Mouse (Mus musculus): Measurements from ENCODE around the gene Bak1. TPM values are rescaled to one million over a fixed set of nuclear protein-coding genes. Genes with fewer than 3 reads are reported as not detected.
"Not testable (repeated sequence)": the region's sequence is repeated elsewhere in the genome, so short reads cannot be mapped to it uniquely, and the experiment has no call there.

Gene Bak1
- total RNA-seq, 2 experiments from 2014 or later: 30.6 to 36.0 TPM

DNA sequence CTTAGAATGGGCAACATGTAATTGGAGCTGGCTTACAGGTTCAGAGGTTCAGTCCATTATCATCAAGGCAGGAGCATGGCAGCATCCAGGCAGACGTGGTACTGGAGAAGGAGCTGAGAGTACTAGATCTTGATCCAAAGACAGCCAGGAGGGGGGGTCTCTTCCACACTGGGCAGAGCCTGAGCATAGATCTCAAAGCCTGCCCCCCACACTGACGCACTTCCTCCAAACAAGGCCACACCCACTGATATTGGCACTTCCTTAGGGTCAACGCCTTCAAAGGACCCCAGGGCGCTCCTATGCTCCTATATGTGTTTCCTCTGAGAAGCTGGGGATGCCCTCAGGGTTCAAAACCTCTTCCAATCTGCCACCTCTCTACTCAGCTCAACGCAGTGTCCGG is 33.8 kb downstream of the Bak1 start:
- no peak for DNase-seq
- intact Hi-C loops (cut with DNase I): no loop called here

DNA sequence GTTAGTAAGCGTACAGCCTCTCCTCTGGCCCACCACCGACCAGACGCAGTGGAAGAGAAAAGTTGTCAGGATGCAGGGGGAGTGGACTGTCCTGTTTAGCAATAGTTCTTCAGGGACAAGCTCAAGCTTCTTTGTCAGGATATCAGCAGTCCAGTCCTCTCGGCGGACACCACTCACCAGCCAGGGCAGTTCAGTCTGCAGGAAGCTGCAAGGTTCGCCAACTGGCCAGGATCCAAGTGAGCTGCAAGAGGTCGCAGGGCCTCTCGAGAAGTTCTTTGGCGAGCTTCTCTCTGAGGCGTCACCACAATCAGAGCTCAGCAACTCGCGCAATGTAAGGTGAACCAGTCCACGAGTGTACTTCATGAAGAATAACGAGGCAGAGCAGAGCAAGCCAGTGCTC is 34.4 kb downstream of the Bak1 start:
- DNase-seq: peak; percentile 78 to 84
- intact Hi-C loops (cut with DNase I): no loop called here

DNA sequence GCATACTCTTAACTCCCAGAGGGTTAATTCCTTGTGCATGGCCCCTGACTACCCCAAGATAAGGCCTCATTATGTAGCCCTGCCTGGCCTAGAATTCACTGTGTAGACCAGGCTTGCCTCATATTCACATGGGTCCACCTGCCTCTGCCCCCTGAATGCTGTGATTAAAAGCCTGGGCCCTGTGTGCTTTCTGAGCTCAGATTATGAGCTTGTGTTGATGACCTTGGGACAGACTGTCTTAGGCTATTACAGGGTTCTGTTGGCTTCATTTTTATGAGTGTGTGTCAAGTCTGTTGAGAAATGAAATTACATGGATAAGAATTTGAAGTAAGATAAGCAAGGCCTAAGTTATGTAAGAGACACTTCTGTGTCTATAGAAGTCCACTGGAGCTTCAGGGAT is 38.3 kb downstream of the Bak1 start:
- intact Hi-C loops (cut with DNase I): no loop called here
- no peak for DNase-seq

DNA sequence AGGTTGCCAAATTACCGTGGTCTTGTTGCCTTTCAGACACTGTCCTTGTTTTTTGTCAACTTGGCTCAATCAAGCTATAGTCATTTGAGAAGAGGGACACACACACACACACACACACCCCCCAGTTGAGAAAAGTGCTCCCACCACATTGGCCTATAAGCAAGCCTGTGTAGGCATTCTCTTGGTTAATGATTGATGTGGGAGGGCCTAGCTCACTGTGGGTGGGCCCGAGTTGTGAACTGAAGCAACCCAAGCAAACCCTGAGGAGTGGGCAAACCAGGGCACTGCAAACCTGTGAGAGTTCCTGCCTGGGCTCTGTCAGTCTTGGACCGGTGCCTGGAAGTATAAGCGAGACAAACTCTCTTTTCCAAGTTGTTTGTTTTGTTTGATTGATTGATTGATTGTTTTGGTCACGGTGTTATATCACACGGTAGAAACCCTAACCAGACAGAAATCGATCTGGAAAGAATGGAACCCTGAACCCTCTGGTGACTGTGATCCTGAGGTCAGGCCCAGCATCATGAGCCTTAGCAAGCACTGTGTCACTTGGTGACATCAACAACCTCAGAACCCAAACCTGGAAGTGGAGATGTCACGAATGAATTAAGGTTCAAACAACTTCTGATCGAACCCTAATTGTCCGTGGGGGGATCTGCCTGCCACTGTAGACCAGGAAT is 43.2 kb downstream of the Bak1 start:
- intact Hi-C loops (cut with DNase I): no loop called here
- DNase-seq: no peak

DNA sequence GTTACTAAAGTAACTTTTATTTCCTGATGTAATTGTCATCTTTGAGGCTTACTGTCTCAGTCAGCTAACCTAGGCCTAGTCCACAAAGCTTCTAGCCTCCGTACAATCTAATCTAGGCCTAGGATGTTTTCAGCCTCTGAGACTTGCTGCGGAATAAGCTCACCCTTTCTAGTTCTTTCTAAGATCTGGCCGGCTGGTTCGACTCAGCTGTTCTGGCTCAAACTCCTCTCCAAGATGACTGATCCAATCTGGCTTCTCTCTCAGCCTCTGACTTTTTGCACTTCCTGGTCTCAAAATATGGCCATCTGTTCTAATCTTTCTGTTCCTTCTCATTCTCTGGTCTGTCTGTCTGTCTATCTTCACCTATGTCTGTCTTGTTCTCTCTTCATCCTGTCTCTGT is 45.4 kb downstream of the Bak1 start:
- peak in 1 of 2 experiments; percentile 24 for DNase-seq
- intact Hi-C loops (cut with DNase I): no loop called here

DNA sequence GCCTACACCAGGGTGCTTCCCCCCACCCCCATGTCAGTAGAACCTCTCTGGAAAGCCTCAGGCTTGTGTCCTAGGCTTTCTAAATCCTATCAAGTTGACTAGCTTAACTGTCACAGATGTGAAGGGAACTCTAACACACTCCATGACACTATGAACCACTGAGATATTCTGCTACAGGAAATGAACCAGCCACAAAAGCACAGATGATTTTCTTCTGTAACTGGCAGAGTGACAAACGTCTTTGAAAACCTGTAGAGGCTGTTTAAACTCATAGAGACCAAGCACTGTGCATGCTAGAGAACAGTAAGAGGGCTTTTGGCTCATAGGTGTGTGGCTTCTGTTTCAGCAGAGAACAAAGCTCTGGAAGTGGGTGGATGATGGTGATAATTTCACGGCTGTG is 47.8 kb downstream of the Bak1 start:
- intact Hi-C loops (cut with DNase I): no loop called here
- no peak for DNase-seq

DNA sequence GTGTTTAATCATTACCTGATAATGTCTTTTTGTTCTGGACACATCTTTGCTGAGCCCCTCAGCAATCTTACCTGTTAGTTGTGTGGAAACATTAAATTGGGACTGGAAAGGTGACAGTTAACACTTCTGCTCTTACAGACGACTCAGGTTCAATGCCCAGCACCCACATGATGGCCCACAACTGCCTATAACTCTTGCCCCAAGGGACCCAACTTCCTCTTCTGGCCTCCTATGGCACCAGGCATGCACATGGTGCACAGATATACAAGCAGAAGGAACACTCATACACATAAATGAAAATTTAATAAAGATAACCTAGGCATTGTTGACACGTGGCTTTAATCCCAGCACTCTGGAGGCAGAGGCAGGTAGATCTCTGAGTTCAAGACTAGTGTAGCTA is 49.4 kb downstream of the Bak1 start:
- intact Hi-C loops (cut with DNase I): loop anchor here (10.0 kb wide), 1 partner anchor 65 kb away; the partner anchor contains the start of gene Kifc5b
- no peak for DNase-seq

DNA sequence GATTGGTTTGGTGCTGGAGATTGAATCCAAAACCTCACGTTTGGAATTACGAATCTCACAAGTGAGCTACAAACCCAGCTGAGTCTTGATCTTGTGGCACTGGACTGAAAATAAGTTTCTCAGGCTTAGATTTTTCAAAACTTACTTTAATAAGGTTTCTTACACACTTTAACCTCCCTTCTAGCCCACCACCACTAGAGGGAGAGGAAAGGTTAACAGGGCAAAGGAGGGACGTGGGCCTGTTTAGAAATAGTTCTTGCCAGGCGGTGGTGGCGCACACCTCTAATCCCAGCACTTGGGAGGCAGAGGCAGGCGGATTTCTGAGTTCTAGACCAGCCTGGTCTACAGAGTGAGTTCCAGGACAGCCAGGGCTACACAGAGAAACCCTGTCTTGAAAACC is 51.5 kb downstream of the Bak1 start:
- DNase-seq: not testable (repeated sequence)
- intact Hi-C loops (cut with DNase I): loop anchor here (10.0 kb wide), 1 partner anchor 63 kb away; the partner anchor contains the start of gene Kifc5b

DNA sequence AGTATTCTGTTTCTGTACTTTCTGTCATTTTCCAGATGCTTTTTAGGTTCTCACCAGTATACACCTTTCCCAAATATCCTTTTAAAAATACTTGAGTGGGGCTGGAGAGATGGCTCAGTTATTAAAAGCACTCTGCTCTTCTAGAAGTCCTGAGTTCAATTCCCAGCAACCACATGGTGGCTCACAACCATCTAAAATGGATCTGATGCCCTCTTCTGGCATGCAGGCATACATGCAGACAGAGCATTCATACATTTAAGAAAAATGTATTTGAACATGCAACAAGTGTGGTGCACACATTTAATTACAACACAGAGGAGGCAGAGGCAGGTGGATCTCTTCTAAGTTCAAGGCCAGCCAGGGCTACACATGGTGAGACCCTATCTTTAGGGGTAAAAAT is 53.4 kb downstream of the Bak1 start:
- no peak for DNase-seq
- intact Hi-C loops (cut with DNase I): loop anchor here (10.0 kb wide), 1 partner anchor 61 kb away; the partner anchor contains the start of gene Kifc5b

DNA sequence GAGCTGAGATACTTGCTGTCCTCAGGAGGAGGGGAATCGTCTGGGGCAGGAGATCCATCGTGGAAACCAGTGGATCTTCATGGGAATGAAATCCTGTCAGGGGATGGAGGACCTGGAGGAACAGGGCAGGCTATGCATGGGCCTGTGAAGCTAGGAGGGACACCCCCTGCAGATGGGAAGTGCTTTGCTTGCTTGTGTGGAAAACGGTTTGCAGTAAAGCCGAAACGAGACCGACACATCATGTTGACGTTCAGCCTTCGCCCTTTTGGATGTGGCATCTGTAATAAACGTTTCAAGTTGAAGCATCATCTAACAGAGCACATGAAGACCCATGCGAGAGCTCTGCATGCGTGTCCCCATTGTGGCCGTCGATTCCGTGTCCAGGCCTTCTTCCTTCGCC is 54.3 kb downstream of the Bak1 start:
- no peak for DNase-seq
- intact Hi-C loops (cut with DNase I): loop anchor here (10.0 kb wide), 1 partner anchor 60 kb away; the partner anchor contains the start of gene Kifc5b

DNA sequence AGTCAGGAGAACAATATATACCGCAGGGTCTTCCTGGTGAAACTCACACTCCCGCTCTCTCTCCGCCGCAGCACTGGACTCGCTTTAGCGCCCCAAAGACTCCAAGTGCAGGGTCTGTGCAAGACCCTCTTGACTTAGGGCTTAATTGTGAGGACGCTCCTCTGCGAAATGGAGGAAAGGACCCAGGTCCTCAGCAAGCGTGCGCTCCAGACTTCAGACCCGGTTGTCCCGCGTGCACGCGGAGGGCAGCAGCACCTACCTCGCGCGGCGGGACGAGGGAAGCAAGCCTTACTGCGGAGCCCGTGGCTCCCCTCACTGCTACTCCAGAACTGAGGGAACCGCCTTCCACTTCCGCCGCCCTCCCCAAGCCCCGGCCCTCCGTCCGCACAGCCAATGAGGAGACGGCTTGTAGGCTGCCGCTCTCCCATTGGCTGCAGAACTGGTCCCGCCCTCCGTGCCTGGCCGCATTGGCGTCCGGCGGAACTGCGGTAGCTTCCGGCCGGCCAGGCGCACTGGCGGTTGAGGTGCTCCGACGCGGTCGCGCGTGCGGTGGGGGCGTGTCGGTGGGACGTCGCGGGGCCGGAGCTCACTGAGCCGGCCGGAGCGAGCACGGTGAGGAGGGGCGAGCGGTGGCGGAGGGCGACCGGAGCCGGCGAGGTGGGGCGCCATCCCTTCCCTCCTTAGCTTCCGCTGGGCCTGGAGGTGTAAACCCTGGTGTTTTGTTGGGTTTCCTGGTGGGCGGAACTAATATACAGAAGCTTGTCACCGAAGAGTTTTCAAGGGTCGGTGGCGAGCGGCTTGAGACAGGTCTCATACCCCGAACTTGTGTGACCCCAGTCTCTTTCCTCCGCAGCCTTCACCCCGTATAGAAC is 55.9 kb downstream of the Bak1 start, which contains the start of gene Zbtb9:
Gene Zbtb9 (plus strand): TSS at position 465 of the 872 bp plus-strand sequence.
- peak; percentile 96 to 97 for DNase-seq
- intact Hi-C loops (cut with DNase I): loop anchor here (2.0 to 10.0 kb wide), 2 partner anchors 30 to 58 kb away; partner anchors contain the start of gene Kifc5b

DNA sequence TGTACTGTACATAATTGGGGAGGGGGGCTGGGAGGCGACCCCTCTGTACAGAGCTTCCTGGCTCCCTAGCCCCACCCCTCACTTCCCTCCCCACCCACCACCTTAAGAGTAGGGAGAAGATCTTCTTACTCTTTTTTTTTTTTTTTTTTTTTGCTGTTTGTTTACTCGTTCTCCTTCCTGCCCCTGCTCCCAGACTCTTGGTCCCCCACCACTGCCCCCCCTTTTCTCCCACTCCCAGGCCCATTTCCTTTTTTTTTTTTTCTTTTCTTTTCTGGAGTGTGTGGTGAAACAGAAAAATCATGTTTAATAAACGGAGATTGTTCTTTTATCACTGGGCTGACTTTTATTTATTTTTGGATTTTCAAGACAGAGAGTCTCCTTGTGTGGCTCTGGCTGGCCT is 56.7 kb downstream of the Bak1 start:
- intact Hi-C loops (cut with DNase I): loop anchor here (2.0 to 10.0 kb wide), 2 partner anchors 29 to 57 kb away; partner anchors contain the start of gene Kifc5b

DNA sequence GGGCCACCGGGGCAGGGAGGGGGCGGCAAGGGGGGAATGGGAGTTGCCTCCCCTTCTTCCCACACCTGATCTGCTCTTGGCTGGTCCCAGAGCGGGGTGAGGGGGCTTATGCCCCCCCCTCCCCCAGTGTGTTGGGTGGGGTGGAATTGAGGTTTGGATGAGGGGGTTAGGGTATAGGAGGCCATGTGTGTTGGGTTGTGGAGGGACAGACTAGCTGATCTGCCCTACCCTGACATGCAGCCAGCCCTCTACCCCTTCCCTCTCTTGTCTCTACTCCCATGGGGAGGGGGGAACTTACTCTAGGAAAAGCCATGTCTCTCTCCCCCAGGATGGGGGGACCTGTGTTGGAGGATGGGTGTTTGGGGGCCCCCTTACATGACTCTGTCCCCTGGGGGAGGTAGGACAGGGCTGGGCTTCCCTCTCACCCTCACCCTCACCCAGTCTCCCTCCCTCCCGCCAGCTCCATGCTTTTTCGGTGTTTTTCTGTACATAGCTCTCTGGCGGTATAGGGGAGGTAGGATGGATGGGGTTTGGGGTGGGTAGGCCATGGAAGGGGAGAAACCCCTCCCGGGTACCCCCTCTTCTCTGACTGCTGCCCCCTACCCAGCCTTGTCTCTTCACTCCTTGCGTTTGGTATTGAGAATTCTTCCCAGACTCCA is 57.4 kb downstream of the Bak1 start:
- intact Hi-C loops (cut with DNase I): loop anchor here (10.0 kb wide), 1 partner anchor 57 kb away; the partner anchor contains the start of gene Kifc5b
- DNase-seq: no peak

More for the DNA sequence above, 56.7 kb downstream of the Bak1 start:
- DNase-seq: no peak

DNA sequence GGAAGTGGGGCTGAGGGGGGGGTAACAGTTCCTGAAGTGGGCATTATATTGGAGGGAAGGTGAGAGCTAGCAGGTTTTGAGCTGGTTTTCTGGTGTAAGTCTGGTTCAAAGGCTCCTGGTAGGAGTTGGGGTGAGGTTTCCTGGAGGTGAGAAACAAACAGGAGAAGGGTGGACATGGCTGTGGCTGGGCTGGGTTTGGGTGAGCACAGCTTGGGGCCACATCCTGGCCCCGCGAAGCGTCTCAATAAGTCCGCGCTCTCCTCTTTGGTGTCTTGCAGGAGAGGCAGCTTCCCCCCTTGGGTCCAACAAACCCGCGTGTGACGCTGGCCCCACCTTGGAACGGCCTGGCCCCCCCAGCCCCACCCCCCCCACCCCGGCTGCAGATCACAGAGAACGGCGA is 58.6 kb downstream of the Bak1 start:
- DNase-seq: no peak
- intact Hi-C loops (cut with DNase I): loop anchor here (10.0 kb wide), 1 partner anchor 55 kb away; the partner anchor contains the start of gene Kifc5b

Other genes starting within 250 kb of the Bak1 start
- gene Bnip1, start 247.9 kb downstream of the Bak1 start, total RNA-seq (2021): 10 to 100 TPM; 27.0 to 32.0 TPM
- gene Nkx2-5, start 184.0 kb downstream of the Bak1 start, total RNA-seq (2021): 10 to 100 TPM; 78.9 to 80.4 TPM
- 1 to 10 TPM; 1.3 to 2.6 TPM for gene Kifc5b, start 111.9 kb downstream of the Bak1 start, total RNA-seq (2021)
- gene Phf1, start 96.0 kb downstream of the Bak1 start, total RNA-seq (2021): 10 to 100 TPM in 1 of 2 experiments, 1 to 10 TPM in 1; 10.0 to 10.6 TPM
- gene Cuta, start 89.4 kb downstream of the Bak1 start, total RNA-seq (2021): 10 to 100 TPM; 91.1 to 91.8 TPM
- gene Syngap1, start 87.8 kb downstream of the Bak1 start, total RNA-seq (2021): 1 to 10 TPM; 7.3 to 7.7 TPM
- gene Zbtb9, start 55.8 kb downstream of the Bak1 start, total RNA-seq (2021): 1 to 10 TPM; 1.7 to 3.3 TPM
- gene Itpr3, start 28.3 kb upstream of the Bak1 start, total RNA-seq (2021): 1 to 10 TPM; 7.2 to 7.7 TPM
- gene Uqcc2, start 104.9 kb upstream of the Bak1 start, total RNA-seq (2021): 100 to 1,000 TPM; 270 to 283 TPM
- gene Ip6k3, start 138.8 kb upstream of the Bak1 start, total RNA-seq (2021): 10 to 100 TPM in 1 of 2 experiments, 1 to 10 TPM in 1; 8.9 to 10.7 TPM
- 10 to 100 TPM; 27.4 to 28.6 TPM for gene Lemd2, start 175.5 kb upstream of the Bak1 start, total RNA-seq (2021)

All from heart, postnatal 14 days (tissue).